Mouse (Mus musculus) liver, embryonic 16.5 days (tissue): Measurements from ENCODE around the gene Prpf3. TPM values are rescaled to one million over a fixed set of nuclear protein-coding genes. Genes with fewer than 3 reads are reported as not detected.
A peak's percentile ranks its signal among the peaks of the same experiment; 100 is the strongest.
"Not testable (repeated sequence)": the region's sequence is repeated elsewhere in the genome, so short reads cannot be mapped to it uniquely, and the experiment has no call there.

Experiments used
- ATAC-seq: fragments of 200-750 bp; cut with Nextera tagmentation; 2 replicates; pipeline ENCODE4 v1.8.0; 2017; ENCODE audit warnings: low read depth, mild to moderate bottlenecking, moderate number of reproducible peaks, moderate library complexity
- H3K27ac ChIP-seq: fragments of 300-500 bp; sonication (generic); 2 replicates; pipeline ENCODE4 v1.5.1; 2014; ENCODE audit warnings: mild to moderate bottlenecking, low read length
- H3K27me3 ChIP-seq: fragments of 300-500 bp; sonication (generic); 2 replicates; pipeline ENCODE4 v1.6.1; 2014; ENCODE audit warnings: low read depth, low read length, mixed read lengths; ENCODE audit not compliant: control insufficient read depth, insufficient read depth
- H3K36me3 ChIP-seq: fragments of 300-500 bp; sonication (generic); 2 replicates; pipeline ENCODE4 v1.6.1; 2014; ENCODE audit warnings: mild to moderate bottlenecking; ENCODE audit not compliant: control insufficient read depth, insufficient read depth
- H3K4me1 ChIP-seq: fragments of 300-500 bp; sonication (generic); 2 replicates; pipeline ENCODE4 v1.6.1; 2014; ENCODE audit warnings: low read depth, low read length, mixed read lengths; ENCODE audit not compliant: control insufficient read depth
- H3K4me2 ChIP-seq: fragments of 300-500 bp; sonication (generic); 2 replicates; pipeline ENCODE4 v1.6.1; 2014; ENCODE audit warnings: low read depth, low read length, mixed read lengths
- H3K4me3 ChIP-seq: fragments of 300-500 bp; sonication (generic); 2 replicates; pipeline ENCODE4 v1.5.1; 2014; ENCODE audit warnings: low read depth, mild to moderate bottlenecking, low read length
- H3K9ac ChIP-seq: fragments of 300-500 bp; sonication (generic); 2 replicates; pipeline ENCODE4 v1.6.1; 2014; ENCODE audit warnings: low read depth, low read length
- H3K9me3 ChIP-seq: fragments of 300-500 bp; sonication (generic); replicated peaks from 2 replicates; pipeline ENCODE4 v1.6.1; 2016; ENCODE audit warnings: low read length; ENCODE audit not compliant: control insufficient read depth
- WGBS: fragments of 180-500 bp; shearing (Covaris S2); extraction: QIAGEN DNeasy Blood & Tissue Kit; methylation state at CpG from one replicate; pipeline ENCODE4 v1.1.7; 2014; ENCODE audit not compliant: insufficient replicate concordance; 5-methylcytosine and 5-hydroxymethylcytosine counted together
- polyA plus RNA-seq: library from polyadenylated mRNA; unstranded; fragments of >200 nt; fragmentation: Nextera tagmentation; extraction: Ambion mirVana; gene quantifications from 2 replicates; pipeline ENCODE4 v1.2.1, GENCODE M21; 2015

The Prpf3 gene
- polyA plus RNA-seq, 1 experiment from 2014 or later = 23.1 TPM

DNA sequence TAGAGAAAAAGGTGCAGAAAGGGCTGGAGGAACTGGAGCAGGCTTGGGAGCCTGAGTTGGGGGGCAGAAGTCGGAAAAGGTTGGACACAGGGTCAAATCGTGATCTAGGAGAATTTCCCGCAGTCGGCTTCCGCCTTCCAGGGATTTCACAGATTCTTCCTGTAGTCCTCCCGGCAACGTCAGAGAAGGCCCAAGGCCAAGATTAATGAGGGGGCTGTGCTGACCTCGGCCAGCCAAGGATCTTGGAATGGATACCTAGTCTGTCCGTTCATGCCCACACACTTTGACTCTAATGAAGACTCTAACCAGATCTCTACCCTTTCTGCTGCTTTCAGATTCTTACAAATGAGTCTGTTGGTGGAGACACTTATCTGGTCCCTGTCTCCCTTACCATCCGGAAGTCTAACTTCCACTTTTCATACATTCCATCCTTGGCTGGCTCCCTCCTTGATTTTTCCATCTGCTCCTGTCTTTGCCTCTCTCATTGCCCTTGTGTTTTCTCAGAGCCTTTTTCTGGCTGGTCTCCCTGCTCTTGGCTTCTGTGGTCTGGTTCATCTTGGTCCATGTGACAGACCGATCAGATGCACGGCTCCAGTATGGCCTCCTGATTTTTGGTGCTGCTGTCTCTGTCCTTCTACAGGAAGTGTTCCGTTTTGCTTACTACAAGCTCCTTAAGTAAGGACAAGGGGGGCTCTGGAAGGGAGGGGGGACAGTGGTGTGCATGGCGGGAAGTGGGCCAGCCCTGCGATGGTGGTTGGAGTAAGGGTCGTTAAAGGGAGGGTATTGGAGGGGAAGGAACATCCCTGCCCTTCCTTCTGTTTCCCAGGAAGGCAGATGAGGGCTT is 38.9 kb upstream of the Prpf3 start:
- H3K4me3 ChIP-seq = peak overlapping the region; percentile 69
- H3K9ac ChIP-seq = peak overlapping the region; percentile 71
- WGBS = 4% methylated on average over 16 of the region's 16 CpGs
- H3K4me2 ChIP-seq = peak overlapping the region; percentile 90
- no peaks in the 10 kb centered on the region for H3K9me3 ChIP-seq
- peaks cover 26% of the 10 kb centered on the region for H3K4me1 ChIP-seq
- no peaks in the 10 kb centered on the region for H3K27me3 ChIP-seq
- peak overlapping the region; percentile 72 for H3K27ac ChIP-seq
- H3K36me3 ChIP-seq = no peaks in the 10 kb centered on the region
- ATAC-seq = no peak

DNA sequence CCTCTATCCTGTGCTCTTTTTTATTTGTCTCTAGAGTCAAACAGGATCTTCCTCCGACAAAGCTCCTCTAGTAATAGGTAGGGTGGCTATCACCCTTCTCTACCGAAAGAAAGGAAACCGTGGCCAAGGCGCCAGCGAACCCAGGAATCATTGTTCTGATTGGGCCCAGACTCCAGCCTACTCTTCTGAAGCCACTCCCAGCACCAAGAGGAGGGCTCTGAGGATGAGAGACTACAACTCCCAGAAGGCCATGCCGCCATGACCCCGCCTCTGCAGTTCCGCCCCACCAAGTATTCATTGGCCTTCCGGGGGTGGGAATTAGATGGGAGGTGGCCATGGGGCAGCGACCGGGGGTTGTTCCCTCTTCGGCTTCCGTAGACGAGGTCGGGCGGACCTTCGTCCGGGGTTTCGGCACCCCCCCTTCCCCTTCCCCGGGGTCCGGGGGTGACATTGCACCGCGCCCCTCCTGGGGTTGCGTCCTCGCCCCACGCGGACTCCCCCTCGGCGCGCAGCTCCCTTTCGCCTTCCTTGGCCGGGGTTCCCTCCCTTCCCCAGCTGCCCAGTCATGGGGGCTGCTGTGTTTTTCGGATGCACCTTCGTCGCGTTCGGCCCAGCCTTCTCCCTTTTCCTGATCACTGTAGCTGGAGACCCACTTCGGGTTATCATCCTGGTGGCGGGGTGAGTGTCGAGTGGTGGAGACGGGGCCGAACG is 38.1 kb upstream of the Prpf3 start, which contains the start of gene Aph1a:
Aph1a (plus strand) TSS at position 364 of the 711 bp plus-strand sequence.
- H3K4me1 ChIP-seq = peaks cover 26% of the 10 kb centered on the region
- ATAC-seq = peak; percentile 99
- H3K4me2 ChIP-seq = peak within 1 kb of the TSS; percentile 90
- H3K36me3 ChIP-seq, H3K27me3 ChIP-seq, H3K9me3 ChIP-seq: not testable (repeated sequence)
- peak within 1 kb of the TSS; percentile 71 for H3K9ac ChIP-seq
- peak within 1 kb of the TSS; percentile 69 for H3K4me3 ChIP-seq
- 0% methylated on average over 19 of the region's 43 CpGs for WGBS
- peak within 1 kb of the TSS; percentile 72 for H3K27ac ChIP-seq

DNA sequence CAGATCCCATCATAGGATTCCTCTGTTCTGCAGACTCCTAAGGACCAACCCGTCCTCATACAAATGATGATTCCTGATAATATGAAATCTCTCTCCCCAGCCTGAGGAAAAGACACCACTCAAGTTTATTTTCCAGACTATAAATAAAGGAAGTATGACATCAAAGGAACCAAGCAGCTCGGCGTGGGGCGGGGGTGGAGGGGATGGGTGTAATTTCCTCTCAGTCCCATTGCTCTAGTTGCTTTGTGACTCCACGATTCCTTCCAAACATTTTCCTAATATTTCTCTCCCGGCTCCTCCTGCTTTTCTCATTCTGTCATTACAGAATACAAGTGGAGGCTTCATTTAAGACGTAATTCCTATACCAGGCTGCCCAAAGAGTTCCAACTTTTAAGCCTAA is 37.4 kb upstream of the Prpf3 start:
- WGBS = 10% methylated on average over 7 of the region's 7 CpGs
- H3K36me3 ChIP-seq = no peaks in the 10 kb centered on the region
- peak overlapping the region; percentile 69 for H3K4me3 ChIP-seq
- H3K27ac ChIP-seq = 0 out of 2 replicates have a peak overlapping the region, but pooled peaks have one; percentile 65
- peak overlapping the region; percentile 84 for H3K4me2 ChIP-seq
- peak overlapping the region; percentile 51 for H3K9ac ChIP-seq
- H3K27me3 ChIP-seq = no peaks in the 10 kb centered on the region
- H3K4me1 ChIP-seq = peaks cover 26% of the 10 kb centered on the region
- H3K9me3 ChIP-seq = no peaks in the 10 kb centered on the region
- no peak for ATAC-seq

DNA sequence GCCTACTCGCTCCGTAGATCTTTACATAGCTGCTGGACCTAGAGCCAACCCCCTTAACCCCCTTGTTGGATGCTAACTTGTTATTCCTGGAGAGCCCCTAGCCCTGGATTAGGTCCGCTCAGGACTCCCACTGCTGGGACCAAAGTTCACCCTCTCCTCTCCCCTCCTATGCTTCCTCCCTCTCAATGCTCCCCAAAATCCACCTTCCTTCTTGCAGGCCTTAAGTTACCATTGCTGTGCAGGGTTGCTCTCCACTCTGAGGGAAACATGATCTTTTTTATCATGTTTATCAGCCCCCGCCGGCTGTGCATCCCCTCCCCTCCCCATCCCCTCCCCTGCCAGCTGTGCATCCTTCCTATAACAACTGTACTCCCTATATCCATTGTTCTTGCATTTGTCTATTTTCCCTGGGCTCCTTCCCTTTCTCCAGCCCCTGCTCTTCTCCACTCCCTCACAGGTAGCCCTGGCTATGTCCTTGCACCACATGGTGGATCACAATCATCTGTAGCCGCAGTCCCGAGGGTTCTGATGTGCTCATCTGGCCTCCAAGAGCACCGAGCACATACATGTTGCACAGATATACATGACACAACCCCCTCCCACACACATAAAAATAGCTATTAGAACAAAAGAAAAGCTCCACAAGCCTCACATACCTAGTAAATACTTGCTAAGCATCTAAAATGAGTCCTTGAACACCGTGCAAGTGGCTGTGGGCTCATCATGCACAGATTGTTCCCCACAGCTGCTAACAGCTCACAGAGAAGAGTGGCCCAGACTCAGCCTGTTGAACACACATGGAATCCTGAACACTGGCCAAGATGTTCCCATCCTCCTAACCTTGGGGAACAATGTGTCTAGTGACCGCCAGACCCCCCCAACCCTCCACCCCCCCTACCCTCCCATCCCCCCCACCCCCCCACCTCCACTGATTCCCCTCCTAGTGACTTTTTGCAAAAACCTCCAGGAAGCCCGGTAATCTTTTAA is 36.7 kb upstream of the Prpf3 start:
- Histone ChIP-seq H3K27me3 (no peaks in the 10 kb centered on the region), H3K9ac (peak overlapping the region; percentile 28; the same call in 1 of the 2 replicates), H3K4me1 (peaks cover 26% of the 10 kb centered on the region), H3K4me3 (no peak overlapping the region; the same call in 1 of the 2 replicates), H3K36me3 (no peaks in the 10 kb centered on the region), H3K27ac (peak overlapping the region; percentile 58), H3K9me3 (no peaks in the 10 kb centered on the region), H3K4me2 (peak overlapping the region; percentile 22; the same call in 1 of the 2 replicates)
- 30% methylated on average over 11 of the region's 11 CpGs for WGBS
- no peak for ATAC-seq

DNA sequence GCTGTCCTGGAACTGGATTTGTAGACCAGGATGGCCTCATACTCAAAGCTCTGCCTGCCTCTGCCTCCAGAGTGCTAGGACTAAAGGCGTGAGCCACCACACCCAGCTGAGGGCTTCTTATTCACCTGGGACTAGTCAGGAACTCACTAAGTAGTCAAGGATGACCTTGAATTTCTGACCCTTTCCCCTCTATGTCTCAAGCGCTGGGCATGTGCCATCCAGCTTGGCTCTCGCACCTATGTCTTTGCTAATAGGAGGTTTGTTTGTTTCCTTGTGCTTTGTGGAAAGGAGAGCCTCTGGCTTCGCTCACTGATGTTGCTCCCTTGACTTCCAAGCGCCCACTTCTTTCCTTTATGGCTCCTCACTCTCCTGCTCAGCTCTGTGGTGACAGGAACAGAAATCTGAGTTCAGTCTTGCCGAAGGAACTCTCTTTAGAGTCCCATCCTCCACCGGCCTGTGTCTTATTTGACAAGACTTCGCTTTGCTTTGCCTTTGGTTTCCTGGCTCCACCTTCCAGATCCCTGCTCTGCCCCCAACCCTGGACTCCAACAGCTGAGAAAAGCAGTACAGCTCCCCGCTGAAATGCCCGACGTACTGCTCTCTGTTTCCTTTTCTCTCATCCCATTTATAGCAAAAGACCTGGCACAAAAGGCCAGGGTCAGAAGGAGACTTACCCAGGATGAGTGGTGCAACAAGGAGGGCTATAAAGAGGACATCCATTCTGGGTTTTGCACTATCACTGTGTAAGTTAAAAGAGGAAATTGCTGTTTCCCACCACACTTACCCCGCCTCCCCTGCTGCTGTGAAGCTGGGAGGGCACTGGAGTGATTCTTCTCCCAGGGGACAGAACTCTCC is 35.8 kb upstream of the Prpf3 start, which contains the start of gene BC028528:
BC028528 (minus strand) TSS at position 795 of the 855 bp plus-strand sequence.
- peak within 1 kb of the TSS; percentile 34 for H3K4me3 ChIP-seq
- H3K27ac ChIP-seq = peak within 1 kb of the TSS; percentile 58
- WGBS = 20% methylated on average over 12 of the region's 12 CpGs
- H3K9me3 ChIP-seq = no peaks in the 10 kb centered on the region
- peak within 1 kb of the TSS; percentile 28; the same call in 1 of the 2 replicates for H3K9ac ChIP-seq
- no peaks in the 10 kb centered on the region for H3K36me3 ChIP-seq
- H3K4me2 ChIP-seq = peak within 1 kb of the TSS; percentile 22
- H3K4me1 ChIP-seq = peaks cover 26% of the 10 kb centered on the region
- no peak for ATAC-seq
- no peaks in the 10 kb centered on the region for H3K27me3 ChIP-seq

DNA sequence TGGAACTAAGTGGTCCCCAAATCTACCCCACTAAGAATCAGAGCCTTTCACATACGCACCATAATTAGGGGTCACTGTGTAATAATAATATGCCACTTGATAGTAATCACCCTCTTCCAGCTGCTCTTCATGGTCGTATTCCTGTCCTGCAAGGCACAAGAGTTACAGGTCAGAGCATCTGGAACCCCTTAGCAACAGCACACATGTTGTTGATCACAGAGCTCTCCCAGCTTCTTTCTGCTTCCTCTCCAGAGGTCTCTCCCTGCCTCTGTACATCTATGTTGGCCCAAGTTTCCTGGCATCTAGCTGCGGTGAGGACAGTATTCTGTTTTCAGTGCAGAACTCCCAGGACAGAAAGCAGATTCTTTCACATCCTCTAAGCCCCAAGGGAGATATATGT is 34.0 kb upstream of the Prpf3 start:
- no peaks in the 10 kb centered on the region for H3K9me3 ChIP-seq
- H3K4me3 ChIP-seq = no peak overlapping the region

DNA sequence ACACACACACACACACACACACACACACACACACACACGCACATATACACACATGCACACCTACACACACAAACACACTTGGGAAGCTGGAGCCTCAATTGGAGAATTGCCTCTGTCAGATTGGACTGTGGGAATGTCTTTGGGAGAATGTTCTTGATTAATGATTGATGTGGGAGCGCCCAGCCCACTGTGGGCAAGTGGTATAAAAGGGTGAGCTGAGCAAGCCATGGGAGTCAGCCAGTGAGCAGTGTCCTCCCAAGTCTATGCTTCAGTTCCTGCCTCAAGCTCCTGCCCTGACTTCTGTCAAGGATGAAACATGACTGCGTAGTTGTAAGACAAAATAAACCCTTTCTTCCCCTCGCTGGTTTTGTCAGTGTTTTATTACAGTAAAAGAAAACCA is 31.9 kb upstream of the Prpf3 start:
- H3K4me2 ChIP-seq = no peak overlapping the region
- peaks cover 22% of the 10 kb centered on the region for H3K4me1 ChIP-seq
- no peaks in the 10 kb centered on the region for H3K36me3 ChIP-seq
- peaks cover 3% of the 10 kb centered on the region for H3K27me3 ChIP-seq
- no peak for ATAC-seq
- H3K9ac ChIP-seq = no peak overlapping the region
- H3K9me3 ChIP-seq = no peaks in the 10 kb centered on the region
- H3K4me3 ChIP-seq = no peak overlapping the region
- no peak overlapping the region for H3K27ac ChIP-seq
- 71% methylated on average over 4 of the region's 4 CpGs for WGBS

More for the DNA sequence above, 34.0 kb upstream of the Prpf3 start:
- no peak for ATAC-seq
- H3K4me2 ChIP-seq = no peak overlapping the region
- H3K27me3 ChIP-seq = no peaks in the 10 kb centered on the region
- no peak overlapping the region for H3K27ac ChIP-seq
- no peak overlapping the region for H3K9ac ChIP-seq
- H3K36me3 ChIP-seq = no peaks in the 10 kb centered on the region
- WGBS = 72% methylated on average over 3 of the region's 3 CpGs
- peaks cover 22% of the 10 kb centered on the region for H3K4me1 ChIP-seq
